Mouse (Mus musculus) liver, embryonic 14.5 days (tissue): ENCODE measurements around the gene Cd109.

Experiments
- CTCF ChIP-seq: IDR thresholded peaks from 2 replicates; pipeline ENCODE4 v1.5.1; 2016; ENCODE audit warnings: antibody characterized with exemption, low read depth, control low read depth
- EP300 ChIP-seq: IDR thresholded peaks from 2 replicates; pipeline ENCODE4 v1.6.1; 2016; ENCODE audit warnings: antibody characterized with exemption, low read depth

DNA sequence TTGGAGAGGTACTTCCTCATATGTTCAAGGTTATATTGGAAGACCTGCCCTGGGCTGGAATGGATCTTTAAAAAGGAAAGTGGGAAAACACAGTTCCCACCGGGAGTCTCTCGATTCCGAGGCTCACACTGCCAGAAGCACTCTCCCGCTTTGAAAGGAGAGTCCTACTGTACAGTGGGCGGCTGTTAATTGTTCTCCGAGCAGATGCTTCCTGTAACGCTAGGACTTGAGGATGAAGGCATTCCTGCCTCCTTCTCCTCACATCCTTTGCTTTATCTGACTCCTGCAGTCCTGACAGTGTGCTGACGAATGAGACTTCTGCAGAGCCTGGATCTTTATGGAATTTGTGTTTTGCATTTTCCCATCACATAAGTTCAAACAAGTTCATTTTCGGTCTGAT is 3.9 kb downstream of the Cd109 start:
- no peak for TF ChIP-seq CTCF
- no peak for TF ChIP-seq EP300
